Mouse (Mus musculus): ENCODE data around the gene Ctnna3. TPM values are rescaled to one million over a fixed set of nuclear protein-coding genes. Genes with fewer than 3 reads are reported as not detected.

Gene Ctnna3
- total and polyA plus RNA-seq, 2 experiments from 2014 or later = 0.51 to 0.52 TPM

DNA sequence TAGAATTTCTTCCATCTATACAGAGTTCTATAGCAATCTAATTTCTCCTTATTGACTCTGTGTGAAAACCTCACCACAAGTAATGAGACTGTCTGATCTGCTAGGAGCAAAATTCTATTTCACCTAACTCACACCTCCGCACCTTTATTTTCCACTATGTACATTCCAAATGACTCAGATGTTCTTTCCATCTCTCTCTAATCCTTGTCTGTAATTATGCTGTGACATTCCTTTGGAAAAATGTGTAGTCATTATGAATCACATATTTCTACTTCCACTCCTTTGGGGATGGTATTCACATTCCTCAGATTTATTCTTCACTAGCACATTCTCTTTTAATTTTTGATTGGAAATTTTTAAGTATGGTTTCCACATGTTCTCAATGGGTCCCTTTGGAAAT is 1406.4 kb downstream of the Ctnna3 start:
- Histone ChIP-seq H3K4me3 (ENCODE audit: low read depth, low read length) (no peak overlapping the region), H3K36me3 (ENCODE audit: insufficient read depth) (no peaks in the 10 kb centered on the region), H3K27ac (ENCODE audit: low read depth, low read length) (no peak overlapping the region), H3K9ac (no peak overlapping the region), H3K4me2 (ENCODE audit: low read depth) (no peak overlapping the region), H3K4me1 (ENCODE audit: insufficient read depth) (no peaks in the 10 kb centered on the region), H3K9me3 (ENCODE audit: low read length) (no peaks in the 10 kb centered on the region), H3K27me3 (ENCODE audit: insufficient read depth, low read length) (no peaks in the 10 kb centered on the region)
- TF ChIP-seq CTCF (IDR thresholded peaks at IDR 0.05; ENCODE audit: low read depth) = no peak
- WGBS = 98% methylated on average over 1 of the region's 1 CpGs
- DNase-seq (no peak), ATAC-seq (no peak)

DNA sequence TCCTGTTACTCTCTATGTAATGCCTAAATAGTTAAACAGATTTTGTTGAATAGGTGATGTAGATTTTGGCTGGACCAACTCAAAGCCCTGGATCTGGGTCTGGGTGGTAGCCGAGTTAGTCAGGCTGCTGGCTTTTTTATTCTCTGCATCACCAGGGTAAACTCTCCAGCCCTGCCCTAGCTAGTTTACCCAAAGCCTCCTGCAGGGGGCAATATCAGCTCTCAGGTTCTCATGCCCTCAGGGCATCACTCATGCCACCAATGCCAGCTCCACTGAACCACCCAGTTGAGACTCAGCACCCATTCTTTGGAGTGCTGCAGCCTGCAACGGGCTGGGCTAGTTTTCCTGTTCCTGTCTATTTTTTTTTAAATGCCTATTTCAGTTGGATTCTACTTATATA is 1431.5 kb downstream of the Ctnna3 start:
- 0 out of 2 replicates have a peak, but pooled peaks have one; percentile 4 for TF ChIP-seq CTCF (IDR thresholded peaks at IDR 0.05; ENCODE audit: low read depth)
- WGBS = 76% methylated on average over 2 of the region's 2 CpGs
- Histone ChIP-seq H3K4me2 (ENCODE audit: low read depth) (no peak overlapping the region), H3K27ac (ENCODE audit: low read depth, low read length) (no peak overlapping the region), H3K4me1 (ENCODE audit: insufficient read depth) (no peaks in the 10 kb centered on the region), H3K27me3 (ENCODE audit: insufficient read depth, low read length) (no peaks in the 10 kb centered on the region), H3K36me3 (ENCODE audit: insufficient read depth) (no peaks in the 10 kb centered on the region), H3K4me3 (ENCODE audit: low read depth, low read length) (no peak overlapping the region), H3K9ac (no peak overlapping the region), H3K9me3 (ENCODE audit: low read length) (no peaks in the 10 kb centered on the region)
- DNase-seq = no peak
- no peak for ATAC-seq

- ATAC-seq = no peak
- no peak overlapping the region for H3K4me2 ChIP-seq (ENCODE audit: low read depth)
- WGBS = 67% methylated on average over 3 of the region's 3 CpGs
These were observed 1441.0 kb downstream of the Ctnna3 start for GRCm38 (mm10) chr10:64870888-64871287.

GRCm38 (mm10) chr10:64876506-64876905 is 1446.6 kb downstream of the Ctnna3 start:
- H3K4me1 ChIP-seq (ENCODE audit: insufficient read depth) = no peaks in the 10 kb centered on the region
- TF ChIP-seq CTCF (IDR thresholded peaks at IDR 0.05; ENCODE audit: low read depth) = no peak
- no peak overlapping the region for H3K4me2 ChIP-seq (ENCODE audit: low read depth)
- no peaks in the 10 kb centered on the region for H3K36me3 ChIP-seq (ENCODE audit: insufficient read depth)
- no peak overlapping the region for H3K4me3 ChIP-seq (ENCODE audit: low read depth, low read length)
- H3K27ac ChIP-seq (ENCODE audit: low read depth, low read length) = no peak overlapping the region
- no peak for DNase-seq
- H3K27me3 ChIP-seq (ENCODE audit: insufficient read depth, low read length) = no peaks in the 10 kb centered on the region
- H3K9ac ChIP-seq = no peak overlapping the region
- H3K9me3 ChIP-seq (ENCODE audit: low read length) = no peaks in the 10 kb centered on the region
- 67% methylated on average over 2 of the region's 2 CpGs for WGBS
- no peak for ATAC-seq

More at GRCm38 (mm10) chr10:64870888-64871287, 1441.0 kb downstream of the Ctnna3 start:
- Histone ChIP-seq H3K9me3 (ENCODE audit: low read length) (no peaks in the 10 kb centered on the region), H3K27ac (ENCODE audit: low read depth, low read length) (no peak overlapping the region), H3K27me3 (ENCODE audit: insufficient read depth, low read length) (no peaks in the 10 kb centered on the region), H3K9ac (no peak overlapping the region), H3K36me3 (ENCODE audit: insufficient read depth) (no peaks in the 10 kb centered on the region), H3K4me1 (ENCODE audit: insufficient read depth) (no peaks in the 10 kb centered on the region), H3K4me3 (ENCODE audit: low read depth, low read length) (no peak overlapping the region)
- no peak for TF ChIP-seq CTCF (IDR thresholded peaks at IDR 0.05; ENCODE audit: low read depth)
- DNase-seq = no peak

DNA sequence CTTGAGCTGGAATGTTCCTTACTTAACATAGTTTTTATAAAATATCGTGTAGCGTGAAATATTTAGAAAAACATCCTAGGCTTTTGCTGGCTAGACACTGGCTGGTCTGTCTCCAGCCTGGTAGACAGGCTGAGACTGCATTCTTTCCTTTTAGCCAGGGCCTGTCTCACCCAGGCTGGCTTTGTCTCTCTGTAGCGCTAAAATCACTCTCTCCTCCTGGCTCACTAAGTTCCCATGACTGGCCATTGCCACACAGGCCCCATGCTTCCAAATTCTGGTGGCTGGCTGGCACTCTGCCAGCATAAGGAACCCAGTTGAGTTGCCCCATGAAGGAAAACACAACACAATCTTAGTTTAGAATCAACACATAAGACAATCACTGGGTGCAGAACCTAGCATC is 1450.0 kb downstream of the Ctnna3 start:
- H3K9me3 ChIP-seq (ENCODE audit: low read length) = no peaks in the 10 kb centered on the region
- TF ChIP-seq CTCF (IDR thresholded peaks at IDR 0.05; ENCODE audit: low read depth) = no peak
- no peaks in the 10 kb centered on the region for H3K4me1 ChIP-seq (ENCODE audit: insufficient read depth)
- H3K36me3 ChIP-seq (ENCODE audit: insufficient read depth) = no peaks in the 10 kb centered on the region
- no peak overlapping the region for H3K27ac ChIP-seq (ENCODE audit: low read depth, low read length)
- WGBS = 50% methylated on average over 3 of the region's 3 CpGs
- ATAC-seq (no peak), DNase-seq (peak; percentile 18)
- no peaks in the 10 kb centered on the region for H3K27me3 ChIP-seq (ENCODE audit: insufficient read depth, low read length)
- no peak overlapping the region for H3K4me3 ChIP-seq (ENCODE audit: low read depth, low read length)
- H3K9ac ChIP-seq = no peak overlapping the region
- no peak overlapping the region for H3K4me2 ChIP-seq (ENCODE audit: low read depth)

- Histone ChIP-seq H3K4me1 (ENCODE audit: insufficient read depth) (no peaks in the 10 kb centered on the region), H3K4me3 (ENCODE audit: low read depth, low read length) (no peak overlapping the region), H3K9ac (no peak overlapping the region), H3K27me3 (ENCODE audit: insufficient read depth, low read length) (no peaks in the 10 kb centered on the region), H3K4me2 (ENCODE audit: low read depth) (no peak overlapping the region), H3K27ac (ENCODE audit: low read depth, low read length) (no peak overlapping the region), H3K36me3 (ENCODE audit: insufficient read depth) (no peaks in the 10 kb centered on the region), H3K9me3 (ENCODE audit: low read length) (no peaks in the 10 kb centered on the region)
- ATAC-seq (no peak), DNase-seq (no peak)
- WGBS = 89% methylated on average over 9 of the region's 9 CpGs
- no peak for TF ChIP-seq CTCF (IDR thresholded peaks at IDR 0.05; ENCODE audit: low read depth)
These were observed 1457.0 kb downstream of the Ctnna3 start for GRCm38 (mm10) chr10:64886946-64887345.

- TF ChIP-seq CTCF (IDR thresholded peaks at IDR 0.05; ENCODE audit: low read depth) = no peak
- Histone ChIP-seq H3K4me2 (ENCODE audit: low read depth) (no peak overlapping the region), H3K27ac (ENCODE audit: low read depth, low read length) (no peak overlapping the region), H3K9ac (no peak overlapping the region), H3K4me1 (ENCODE audit: insufficient read depth) (no peaks in the 10 kb centered on the region), H3K36me3 (ENCODE audit: insufficient read depth) (no peaks in the 10 kb centered on the region), H3K27me3 (ENCODE audit: insufficient read depth, low read length) (no peaks in the 10 kb centered on the region), H3K4me3 (ENCODE audit: low read depth, low read length) (no peak overlapping the region), H3K9me3 (ENCODE audit: low read length) (no peaks in the 10 kb centered on the region)
- DNase-seq (no peak), ATAC-seq (no peak)
These were observed 1462.6 kb downstream of the Ctnna3 start for GRCm38 (mm10) chr10:64892458-64892857.

- Histone ChIP-seq H3K4me3 (ENCODE audit: low read depth, low read length) (no peak overlapping the region), H3K27ac (ENCODE audit: low read depth, low read length) (no peak overlapping the region), H3K4me1 (ENCODE audit: insufficient read depth) (no peaks in the 10 kb centered on the region), H3K9me3 (ENCODE audit: low read length) (no peaks in the 10 kb centered on the region), H3K4me2 (ENCODE audit: low read depth) (no peak overlapping the region), H3K27me3 (ENCODE audit: insufficient read depth, low read length) (no peaks in the 10 kb centered on the region), H3K9ac (no peak overlapping the region), H3K36me3 (ENCODE audit: insufficient read depth) (no peaks in the 10 kb centered on the region)
- WGBS = 90% methylated on average over 1 of the region's 1 CpGs
- ATAC-seq (no peak), DNase-seq (no peak)
- TF ChIP-seq CTCF (IDR thresholded peaks at IDR 0.05; ENCODE audit: low read depth) = no peak
These were observed 1468.8 kb downstream of the Ctnna3 start for GRCm38 (mm10) chr10:64898739-64899138.

Data from forebrain, postnatal 0 days (tissue).